Mouse (Mus musculus) splenic B cell, adult 2 months (primary cell): ENCODE data around the gene Cdh13.

Experiments
- DNase-seq: peaks from one replicate; pipeline ENCODE4 v3.0.0-alpha.2; 2011; ENCODE audit warnings: low read depth, low spot score
- H3K27me3 ChIP-seq: 2 replicates; pipeline ENCODE4 v1.6.1; 2012; ENCODE audit warnings: mild to moderate bottlenecking, low read length, moderate library complexity, mixed read lengths; ENCODE audit not compliant: control insufficient read depth, poor library complexity, insufficient read depth, severe bottlenecking
- H3K36me3 ChIP-seq: 2 replicates; pipeline ENCODE4 v1.6.1; 2012; ENCODE audit warnings: mild to moderate bottlenecking, low read length, moderate library complexity, mixed read lengths; ENCODE audit not compliant: control insufficient read depth, poor library complexity, insufficient read depth, severe bottlenecking

Gene Cdh13

GRCm38 (mm10) chr8:118870711-118871110 lies 587.2 kb downstream of the Cdh13 start:
- no peaks in the 10 kb centered on the region for H3K27me3 ChIP-seq
- no peaks in the 10 kb centered on the region for H3K36me3 ChIP-seq
- no peak for DNase-seq

GRCm38 (mm10) chr8:118879939-118880825 lies 596.6 kb downstream of the Cdh13 start:
- no peak for DNase-seq
- H3K36me3 ChIP-seq, result no peaks in the 10 kb centered on the region
- no peaks in the 10 kb centered on the region for H3K27me3 ChIP-seq

GRCm38 (mm10) chr8:118884296-118884695 lies 600.8 kb downstream of the Cdh13 start:
- no peaks in the 10 kb centered on the region for H3K36me3 ChIP-seq
- no peaks in the 10 kb centered on the region for H3K27me3 ChIP-seq
- DNase-seq, result no peak

GRCm38 (mm10) chr8:118884988-118885387 lies 601.5 kb downstream of the Cdh13 start:
- Histone ChIP-seq H3K36me3 (no peaks in the 10 kb centered on the region), H3K27me3 (no peaks in the 10 kb centered on the region)
- no peak for DNase-seq

- H3K36me3 ChIP-seq, result no peaks in the 10 kb centered on the region
- DNase-seq, result no peak
- no peaks in the 10 kb centered on the region for H3K27me3 ChIP-seq
These were observed 618.9 kb downstream of the Cdh13 start for GRCm38 (mm10) chr8:118902402-118902801.

- Histone ChIP-seq H3K27me3 (no peaks in the 10 kb centered on the region), H3K36me3 (no peaks in the 10 kb centered on the region)
- no peak for DNase-seq
These were observed 633.0 kb downstream of the Cdh13 start for GRCm38 (mm10) chr8:118916513-118916912.

- DNase-seq, result no peak
- no peaks in the 10 kb centered on the region for H3K27me3 ChIP-seq
- H3K36me3 ChIP-seq, result no peaks in the 10 kb centered on the region
These were observed 653.9 kb downstream of the Cdh13 start for GRCm38 (mm10) chr8:118937412-118937811.

- Histone ChIP-seq H3K27me3 (no peaks in the 10 kb centered on the region), H3K36me3 (no peaks in the 10 kb centered on the region)
- no peak for DNase-seq
These were observed 654.5 kb downstream of the Cdh13 start for GRCm38 (mm10) chr8:118938025-118938424.

- Histone ChIP-seq H3K36me3 (no peaks in the 10 kb centered on the region), H3K27me3 (no peaks in the 10 kb centered on the region)
- DNase-seq, result no peak
These were observed 668.5 kb downstream of the Cdh13 start for GRCm38 (mm10) chr8:118951766-118952741.

- Histone ChIP-seq H3K36me3 (no peaks in the 10 kb centered on the region), H3K27me3 (no peaks in the 10 kb centered on the region)
- no peak for DNase-seq
These were observed 672.6 kb downstream of the Cdh13 start for GRCm38 (mm10) chr8:118956109-118956508.

- no peaks in the 10 kb centered on the region for H3K27me3 ChIP-seq
- no peaks in the 10 kb centered on the region for H3K36me3 ChIP-seq
- no peak for DNase-seq
These were observed 678.5 kb downstream of the Cdh13 start for GRCm38 (mm10) chr8:118961877-118962545.

- H3K27me3 ChIP-seq, result no peaks in the 10 kb centered on the region
- DNase-seq, result no peak
- no peaks in the 10 kb centered on the region for H3K36me3 ChIP-seq
These were observed 681.7 kb downstream of the Cdh13 start for GRCm38 (mm10) chr8:118965101-118965840.

- Histone ChIP-seq H3K36me3 (no peaks in the 10 kb centered on the region), H3K27me3 (no peaks in the 10 kb centered on the region)
- DNase-seq, result no peak
These were observed 685.4 kb downstream of the Cdh13 start for GRCm38 (mm10) chr8:118968896-118969295.

- Histone ChIP-seq H3K36me3 (no peaks in the 10 kb centered on the region), H3K27me3 (no peaks in the 10 kb centered on the region)
- DNase-seq, result no peak
These were observed 696.3 kb downstream of the Cdh13 start for GRCm38 (mm10) chr8:118979800-118980199.
